Mouse (Mus musculus): ENCODE results near the gene Cpxm2. TPM values are rescaled to one million over a fixed set of nuclear protein-coding genes. Genes with fewer than 3 reads are reported as not detected.
A peak's percentile ranks its signal among the peaks of the same experiment; 100 is the strongest.

The Cpxm2 gene
- total RNA-seq, 2 experiments from 2014 or later = 5.2 to 17.2 TPM

DNA sequence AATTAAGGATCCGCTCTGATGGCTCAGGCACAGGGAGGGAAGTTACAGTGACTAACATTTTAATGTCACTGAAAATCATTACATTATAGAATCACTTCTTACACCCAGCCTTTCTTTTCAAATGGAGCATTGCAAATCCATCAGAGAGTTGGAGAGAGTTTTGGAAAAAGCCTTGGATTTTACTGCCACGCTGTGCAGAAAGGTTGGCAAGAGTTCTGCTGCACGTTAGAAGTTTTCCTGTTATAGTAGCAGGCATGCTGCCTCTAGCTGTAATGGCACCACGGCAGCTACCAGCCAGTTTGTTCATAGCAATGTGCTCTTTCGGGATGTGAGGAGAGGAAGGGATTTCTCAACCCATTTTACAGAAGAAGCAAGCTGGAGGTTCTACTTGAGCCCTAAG, 20.2 kb upstream of the Cpxm2 start:
- DNase-seq = no peak
- Histone ChIP-seq H3K4me3 (no peak overlapping the region), H3K27ac (no peak overlapping the region)
- no peak for TF ChIP-seq CTCF (IDR thresholded peaks at IDR 0.05)
- intact Hi-C loops (cut with DNase I) = no loop called here

DNA sequence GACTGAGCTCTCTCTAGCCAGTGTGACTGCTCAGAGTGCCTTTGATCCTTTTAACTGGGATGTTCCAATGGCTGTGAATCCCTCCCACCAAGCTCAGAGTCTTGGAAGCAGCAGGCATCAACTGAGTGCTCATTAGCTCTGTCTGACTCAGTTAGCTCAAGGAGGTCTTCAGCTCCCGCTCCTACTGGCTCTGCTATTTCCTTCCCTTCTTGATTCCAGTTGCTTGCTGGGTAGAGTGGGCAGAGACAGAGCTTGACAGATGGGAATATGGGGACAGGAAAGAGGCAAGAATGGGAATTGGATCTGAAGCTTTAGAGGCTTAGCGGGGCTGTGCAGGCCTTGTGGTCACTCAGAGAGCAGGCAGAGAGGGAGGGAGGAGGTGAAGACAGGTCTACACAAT, 19.8 kb upstream of the Cpxm2 start:
- Histone ChIP-seq H3K4me3 (no peak overlapping the region), H3K27ac (no peak overlapping the region)
- TF ChIP-seq CTCF (IDR thresholded peaks at IDR 0.05) = no peak
- intact Hi-C loops (cut with DNase I) = no loop called here
- no peak for DNase-seq

DNA sequence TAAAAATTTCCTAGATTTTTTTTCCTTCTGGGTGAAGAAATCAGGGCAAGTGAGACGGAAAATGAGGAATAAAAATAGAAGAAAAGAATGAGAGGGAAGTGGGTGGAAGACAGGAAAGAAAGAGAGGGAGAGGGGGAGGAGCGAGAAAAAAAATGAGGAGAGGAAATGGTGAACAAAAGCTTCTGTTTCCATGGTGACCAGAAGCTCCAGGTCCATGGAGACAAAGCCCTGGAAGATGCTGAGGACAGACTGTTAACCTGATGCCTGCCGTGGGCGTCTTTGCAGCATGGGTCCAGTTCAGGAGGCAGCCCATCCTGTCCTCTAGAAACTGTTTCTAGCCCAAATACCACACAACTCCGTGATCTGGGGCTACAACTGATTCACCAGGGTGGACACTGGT, 17.7 kb upstream of the Cpxm2 start:
- intact Hi-C loops (cut with DNase I) = no loop called here
- no peak overlapping the region for H3K27ac ChIP-seq
- no peak for TF ChIP-seq CTCF (IDR thresholded peaks at IDR 0.05)

DNA sequence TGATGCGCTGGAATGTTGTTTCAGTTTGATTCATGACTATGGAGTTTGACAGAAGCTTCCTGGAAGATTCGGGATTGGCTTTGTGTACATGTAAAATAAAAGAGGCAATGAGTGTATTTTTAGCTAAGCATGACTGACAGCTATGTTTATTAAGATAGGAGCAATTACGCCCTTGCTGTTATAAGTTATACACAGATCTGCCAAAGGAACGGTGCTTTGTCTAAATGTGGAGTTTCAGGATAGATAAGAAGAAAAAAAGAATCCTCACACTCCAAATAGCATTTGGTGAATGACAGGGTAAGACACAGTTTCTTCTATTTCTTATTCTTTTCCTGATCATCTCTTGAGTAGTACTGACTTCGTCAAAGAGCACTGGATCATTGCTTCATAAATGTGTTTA, 17.2 kb upstream of the Cpxm2 start:
- DNase-seq = no peak
- Histone ChIP-seq H3K27ac (no peak overlapping the region), H3K4me3 (no peak overlapping the region)
- intact Hi-C loops (cut with DNase I) = no loop called here
- no peak for TF ChIP-seq CTCF (IDR thresholded peaks at IDR 0.05)

More for the DNA sequence above, 17.7 kb upstream of the Cpxm2 start:
- no peak for DNase-seq
- no peak overlapping the region for H3K4me3 ChIP-seq

DNA sequence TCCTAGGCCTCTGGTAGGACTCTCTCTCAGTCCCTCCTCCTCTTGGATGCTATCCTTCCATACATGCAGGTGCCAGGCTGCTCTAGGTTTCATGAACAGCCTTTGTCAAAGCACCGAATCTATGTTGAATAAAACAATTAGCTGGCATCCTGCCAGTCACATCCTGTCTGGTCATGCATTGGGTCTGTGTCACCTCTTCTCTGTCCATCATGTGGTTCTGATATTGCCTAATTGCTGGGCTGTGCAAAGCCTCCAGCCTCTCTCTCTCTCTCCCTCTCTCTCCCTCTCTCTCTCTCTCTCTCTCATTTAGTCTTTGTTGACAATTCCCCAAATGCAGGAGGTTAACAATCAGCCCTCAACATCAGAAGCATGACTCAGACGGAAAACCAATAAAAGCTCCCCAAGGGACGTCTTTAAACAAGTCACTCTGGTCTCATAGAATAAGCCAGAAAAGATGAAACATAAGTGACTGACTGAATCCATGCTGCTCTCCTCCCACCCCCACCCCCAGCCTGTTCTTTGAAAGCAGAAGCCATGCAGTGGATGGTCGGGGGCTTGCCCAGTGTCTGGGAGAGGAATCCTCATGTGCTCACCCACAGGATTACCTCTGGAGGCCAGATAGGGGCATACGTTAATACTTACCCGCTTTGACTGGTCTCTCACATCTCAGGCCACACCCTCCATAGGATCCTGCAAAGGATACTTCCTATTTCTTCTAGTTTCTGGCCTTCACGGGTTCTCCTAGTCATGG, 15.1 kb upstream of the Cpxm2 start:
- DNase-seq = no peak
- TF ChIP-seq CTCF (IDR thresholded peaks at IDR 0.05) = no peak
- intact Hi-C loops (cut with DNase I) = no loop called here
- no peak overlapping the region for H3K27ac ChIP-seq
- H3K4me3 ChIP-seq = no peak overlapping the region

DNA sequence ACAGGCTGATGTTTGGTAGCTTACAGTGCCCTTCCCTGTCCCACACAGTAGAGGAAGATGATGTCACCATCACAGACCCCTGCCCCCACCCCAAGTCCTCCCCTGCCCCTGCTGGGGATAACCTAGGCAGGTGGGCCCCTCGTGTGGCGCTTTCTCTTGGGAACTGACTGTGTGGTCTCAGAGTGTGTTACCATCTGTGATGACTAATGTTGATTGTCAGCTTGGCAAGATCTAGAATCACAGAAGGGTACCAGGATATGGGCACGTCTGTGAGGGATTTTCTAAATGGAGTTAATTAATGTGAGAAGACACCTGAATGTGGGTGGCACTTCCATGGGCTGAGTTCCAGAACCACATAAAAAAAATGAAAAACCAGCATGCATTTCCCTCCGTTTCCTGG, 12.7 kb upstream of the Cpxm2 start:
- intact Hi-C loops (cut with DNase I) = no loop called here
- no peak overlapping the region for H3K4me3 ChIP-seq
- H3K27ac ChIP-seq = no peak overlapping the region
- no peak for TF ChIP-seq CTCF (IDR thresholded peaks at IDR 0.05)
- DNase-seq = no peak

DNA sequence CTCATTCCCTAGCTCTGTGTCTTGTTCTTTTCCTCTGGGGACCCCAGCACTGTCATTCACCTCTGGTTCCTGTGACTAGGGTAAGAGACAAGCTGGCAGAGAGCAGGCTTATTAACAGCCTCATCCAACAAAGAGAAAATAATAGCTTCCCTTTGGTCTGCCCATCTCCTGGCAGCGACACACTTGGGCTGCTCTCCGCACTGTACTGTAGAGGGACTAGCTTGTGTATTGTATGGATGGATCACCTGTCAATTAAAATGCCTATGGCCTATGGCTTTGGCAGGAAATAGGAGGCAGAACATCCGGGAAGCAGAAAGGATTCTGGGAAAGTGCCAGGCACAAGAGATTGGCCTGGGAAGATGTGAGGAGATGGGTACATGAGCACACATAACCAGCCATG, 7.7 kb upstream of the Cpxm2 start:
- no peak for TF ChIP-seq CTCF (IDR thresholded peaks at IDR 0.05)
- intact Hi-C loops (cut with DNase I) = no loop called here
- DNase-seq = no peak
- Histone ChIP-seq H3K4me3 (no peak overlapping the region), H3K27ac (no peak overlapping the region)

DNA sequence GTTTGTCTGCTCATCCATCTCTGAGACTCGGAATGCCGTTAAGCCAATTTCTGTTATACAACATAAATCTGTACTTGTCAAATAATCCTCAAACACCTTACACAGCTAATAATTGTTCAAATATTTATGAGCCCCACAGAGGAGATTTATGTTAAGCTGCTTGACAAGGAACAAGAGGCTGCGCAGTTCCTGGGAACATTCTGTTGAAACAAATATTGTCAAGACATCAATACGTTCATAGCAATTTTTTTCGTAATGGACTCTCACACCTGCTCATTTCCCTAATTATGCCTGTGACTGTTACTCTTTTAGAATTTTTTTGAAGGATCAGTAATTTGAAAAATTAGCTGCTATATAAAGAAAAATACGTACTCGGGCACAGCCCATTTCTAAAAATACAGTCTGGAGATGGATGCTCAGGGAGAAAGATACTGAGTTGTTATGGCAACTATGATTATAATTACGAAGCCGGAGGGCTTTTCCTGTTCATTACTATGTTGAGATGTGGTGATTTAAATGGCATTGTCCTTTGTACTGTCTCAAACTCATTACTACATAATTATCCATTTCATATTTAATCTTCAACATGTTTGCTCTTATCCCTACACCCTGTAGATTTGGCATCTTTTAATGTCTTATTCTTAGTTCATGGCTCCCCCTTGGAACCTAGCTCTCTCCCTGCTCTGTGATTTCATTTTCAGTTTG, 3.9 kb upstream of the Cpxm2 start:
- Histone ChIP-seq H3K27ac (no peak overlapping the region), H3K4me3 (no peak overlapping the region)
- intact Hi-C loops (cut with DNase I) = no loop called here
- DNase-seq = no peak
- no peak for TF ChIP-seq CTCF (IDR thresholded peaks at IDR 0.05)

DNA sequence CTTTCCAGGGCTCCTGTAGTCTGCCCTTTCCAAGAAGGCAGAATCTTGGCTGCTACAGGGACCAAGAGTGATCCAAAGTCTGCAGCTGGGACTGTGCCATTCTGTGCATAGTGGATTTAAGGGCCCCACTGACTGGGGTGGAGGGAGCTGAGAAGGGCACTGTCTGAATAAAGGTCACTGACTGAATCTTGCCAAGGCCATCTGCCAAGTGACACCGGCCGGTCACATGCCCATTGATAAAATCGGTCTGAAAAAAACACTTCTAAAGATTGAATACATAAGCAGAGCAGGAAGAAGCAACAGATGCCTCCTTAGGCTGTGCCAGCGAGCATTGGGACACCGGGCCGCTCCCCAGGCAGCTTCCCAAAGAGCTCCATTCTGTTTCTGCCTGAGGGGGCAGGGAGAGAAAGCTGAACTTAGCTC, 803 bp downstream of the Cpxm2 start:
- H3K27ac ChIP-seq = peak overlapping the region; percentile 70
- peak overlapping the region; percentile 68 for H3K4me3 ChIP-seq
- DNase-seq = peak; percentile 26
- intact Hi-C loops (cut with DNase I) = loop anchor here (5.0 kb wide), 1 partner anchor 66 kb away; no protein-coding TSS in a partner anchor
- no peak for TF ChIP-seq CTCF (IDR thresholded peaks at IDR 0.05)

DNA sequence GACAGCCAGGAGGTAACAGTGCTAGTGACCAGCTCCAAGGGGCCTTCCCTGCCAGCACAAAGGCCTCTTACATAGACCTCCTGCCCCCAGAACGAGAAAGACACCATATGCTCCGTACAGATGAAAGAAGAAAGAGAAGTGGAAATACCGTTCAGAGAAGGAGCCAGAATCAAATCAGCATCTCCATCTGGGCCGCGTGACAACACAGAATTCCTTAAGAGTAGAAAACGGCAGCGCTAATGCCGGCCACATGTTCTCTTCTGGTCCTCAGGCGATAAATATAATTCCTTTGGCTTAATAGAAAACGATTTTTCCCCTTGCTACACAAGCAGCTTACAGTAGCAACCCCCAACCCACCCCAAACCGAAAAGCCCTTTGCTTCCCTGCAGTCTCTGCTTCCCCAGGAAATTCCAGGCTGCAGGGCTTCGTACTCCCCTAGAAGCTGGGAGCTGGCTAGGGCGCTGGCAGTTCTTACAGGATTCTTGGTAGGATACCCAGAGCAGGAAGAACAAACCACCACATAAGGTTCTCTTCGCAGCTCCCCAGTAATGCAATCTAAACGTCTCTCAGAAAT, 9.2 kb downstream of the Cpxm2 start:
- DNase-seq = no peak
- TF ChIP-seq CTCF (IDR thresholded peaks at IDR 0.05) = no peak
- Histone ChIP-seq H3K27ac (no peak overlapping the region), H3K4me3 (no peak overlapping the region)
- intact Hi-C loops (cut with DNase I) = no loop called here

DNA sequence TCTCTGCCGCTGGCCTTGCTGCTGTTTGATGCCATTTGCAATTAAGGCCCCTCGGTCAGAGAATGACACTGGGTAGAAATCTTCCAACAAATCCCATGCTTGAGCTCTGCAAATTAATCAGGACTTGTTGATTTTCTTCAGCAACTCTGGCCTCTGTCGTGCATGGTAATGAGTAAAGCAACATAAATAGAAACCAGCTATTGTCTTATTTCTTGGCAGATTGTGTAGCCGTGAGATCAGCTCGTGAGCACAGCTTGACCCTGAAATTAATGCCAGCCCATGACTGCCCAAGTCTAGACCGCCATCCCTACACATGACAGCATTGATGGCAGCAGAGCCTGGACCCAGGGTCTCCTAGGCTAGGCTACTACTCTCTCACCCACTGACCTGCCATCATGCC, 25.9 kb downstream of the Cpxm2 start:
- intact Hi-C loops (cut with DNase I) = no loop called here
- H3K27ac ChIP-seq = no peak overlapping the region
- no peak for TF ChIP-seq CTCF (IDR thresholded peaks at IDR 0.05)
- no peak for DNase-seq
- H3K4me3 ChIP-seq = no peak overlapping the region

DNA sequence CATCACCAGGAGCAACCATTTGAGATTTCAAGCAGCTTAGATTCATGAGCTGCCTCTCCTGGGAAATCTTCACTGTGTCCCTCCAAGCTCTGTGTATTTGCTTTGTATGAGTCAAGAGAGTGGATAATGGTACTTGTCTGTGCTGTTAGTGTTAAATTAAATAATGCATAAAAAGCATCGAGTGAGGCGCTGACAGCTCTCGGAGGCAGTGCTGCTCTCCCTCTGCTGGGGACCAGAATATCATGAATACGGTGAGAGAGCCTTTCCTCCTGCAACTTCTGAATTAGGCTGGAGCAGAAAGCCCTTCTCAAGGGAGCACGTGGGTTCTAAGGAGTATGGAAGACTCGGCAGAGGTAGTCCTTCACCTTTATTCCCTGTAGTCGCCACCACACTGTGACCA, 29.6 kb downstream of the Cpxm2 start:
- intact Hi-C loops (cut with DNase I) = no loop called here
- no peak for TF ChIP-seq CTCF (IDR thresholded peaks at IDR 0.05)
- Histone ChIP-seq H3K4me3 (no peak overlapping the region), H3K27ac (no peak overlapping the region)
- DNase-seq = no peak

DNA sequence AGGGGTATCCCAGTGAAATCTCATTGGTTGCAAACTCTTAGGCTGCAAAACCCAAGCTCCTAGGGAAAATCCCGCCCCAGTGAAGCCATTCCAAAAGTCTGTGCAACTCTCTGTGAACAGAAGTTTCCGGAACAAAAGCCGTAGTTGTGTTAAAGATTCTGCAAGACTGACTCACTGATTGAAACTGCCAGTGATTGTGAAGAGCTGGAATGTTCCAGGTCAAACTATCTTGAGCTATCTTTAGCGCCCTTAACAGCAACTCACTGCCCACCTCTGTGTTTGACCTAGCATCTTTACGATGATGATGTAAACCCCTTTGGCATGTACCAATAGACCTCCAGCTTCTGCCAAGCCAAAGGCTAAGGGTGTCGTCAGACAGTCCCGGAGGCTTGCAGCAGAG, 31.3 kb downstream of the Cpxm2 start:
- 0 out of 2 replicates have a peak overlapping the region, but pooled peaks have one; percentile 8 for H3K27ac ChIP-seq
- peak; percentile 33 for DNase-seq
- intact Hi-C loops (cut with DNase I) = no loop called here
- no peak overlapping the region for H3K4me3 ChIP-seq
- no peak for TF ChIP-seq CTCF (IDR thresholded peaks at IDR 0.05)
